Mouse (Mus musculus): ENCODE data around the gene Cks1b.

Cks1b gene

GRCm38 (mm10) chr3:89392871-89393311 lies 25.3 kb downstream of the Cks1b start:
- TF ChIP-seq GATA4 (IDR thresholded peaks at IDR 0.05; ENCODE audit: insufficient replicate concordance, low read length) = no peak

GRCm38 (mm10) chr3:89391663-89392511 lies 26.3 kb downstream of the Cks1b start:
- no peak for TF ChIP-seq GATA4 (IDR thresholded peaks at IDR 0.05; ENCODE audit: insufficient replicate concordance, low read length)

DNA sequence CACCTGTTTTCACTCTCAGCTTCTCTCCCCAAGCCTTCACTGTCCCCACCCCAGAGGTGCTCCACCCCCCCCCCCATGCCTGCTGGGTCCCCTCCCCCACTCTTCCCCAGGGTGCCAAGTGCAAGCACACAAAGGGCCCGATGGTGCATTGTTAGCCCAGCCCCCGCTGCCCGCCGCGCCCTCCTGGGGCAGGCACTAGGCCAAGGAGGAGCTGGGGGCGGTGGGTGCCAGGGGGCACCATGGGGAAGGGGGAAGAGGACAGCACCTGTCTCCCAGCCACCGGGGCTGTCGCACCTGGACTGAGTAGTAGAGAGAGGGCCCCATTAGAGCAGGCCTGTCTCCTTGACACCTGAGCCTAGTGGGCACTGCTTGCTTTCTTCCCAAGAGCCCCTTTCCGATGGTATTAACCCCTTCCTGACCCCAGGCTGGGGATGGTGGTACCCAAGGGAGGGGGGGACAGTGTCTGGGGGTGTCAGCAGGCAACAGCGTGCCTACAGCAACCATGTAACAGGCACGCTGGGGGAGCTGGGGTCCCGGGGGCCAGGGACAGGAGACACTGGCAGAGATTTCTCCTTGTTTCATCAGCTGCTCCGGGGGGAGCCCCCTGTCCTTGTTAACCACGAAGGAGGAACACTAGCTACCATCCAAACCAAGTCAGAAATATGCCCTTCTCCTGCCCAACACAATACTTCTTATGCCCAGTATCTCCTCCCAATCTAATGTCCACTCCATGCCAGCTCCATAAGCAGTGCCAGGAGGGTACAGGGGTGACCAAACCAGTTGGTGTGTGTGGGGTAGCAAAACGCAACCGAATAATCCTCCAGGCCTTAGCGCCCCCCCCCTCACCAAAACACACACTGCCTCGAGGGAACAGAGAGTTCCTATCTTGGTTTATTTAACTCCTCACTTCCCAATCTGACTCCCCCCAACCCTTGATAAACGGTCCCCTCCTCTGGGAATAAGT lies 27.2 kb downstream of the Cks1b start:
- no peak for TF ChIP-seq GATA4 (IDR thresholded peaks at IDR 0.05; ENCODE audit: insufficient replicate concordance, low read length)

DNA sequence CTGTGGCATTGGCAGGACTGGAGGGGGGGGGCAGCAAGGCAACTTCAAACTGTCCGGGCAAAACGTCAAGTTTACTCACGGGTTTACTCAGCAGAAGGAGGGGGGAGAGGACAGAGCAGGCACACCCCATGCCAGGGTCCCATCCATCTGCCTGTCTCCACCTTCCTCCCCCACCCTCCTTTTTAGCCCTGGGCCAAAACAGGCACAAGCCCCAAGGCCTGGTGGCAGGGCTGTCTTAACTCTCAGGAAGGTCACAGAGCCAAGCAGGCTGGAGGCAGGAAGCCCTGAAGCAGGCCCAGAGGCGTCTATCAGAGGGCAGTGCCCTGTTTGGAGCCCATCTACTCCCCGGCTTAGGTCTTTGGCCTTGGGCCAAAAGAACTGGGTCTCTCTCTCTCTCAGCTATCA lies 28.1 kb downstream of the Cks1b start:
- TF ChIP-seq GATA4 (IDR thresholded peaks at IDR 0.05; ENCODE audit: insufficient replicate concordance, low read length) = no peak

DNA sequence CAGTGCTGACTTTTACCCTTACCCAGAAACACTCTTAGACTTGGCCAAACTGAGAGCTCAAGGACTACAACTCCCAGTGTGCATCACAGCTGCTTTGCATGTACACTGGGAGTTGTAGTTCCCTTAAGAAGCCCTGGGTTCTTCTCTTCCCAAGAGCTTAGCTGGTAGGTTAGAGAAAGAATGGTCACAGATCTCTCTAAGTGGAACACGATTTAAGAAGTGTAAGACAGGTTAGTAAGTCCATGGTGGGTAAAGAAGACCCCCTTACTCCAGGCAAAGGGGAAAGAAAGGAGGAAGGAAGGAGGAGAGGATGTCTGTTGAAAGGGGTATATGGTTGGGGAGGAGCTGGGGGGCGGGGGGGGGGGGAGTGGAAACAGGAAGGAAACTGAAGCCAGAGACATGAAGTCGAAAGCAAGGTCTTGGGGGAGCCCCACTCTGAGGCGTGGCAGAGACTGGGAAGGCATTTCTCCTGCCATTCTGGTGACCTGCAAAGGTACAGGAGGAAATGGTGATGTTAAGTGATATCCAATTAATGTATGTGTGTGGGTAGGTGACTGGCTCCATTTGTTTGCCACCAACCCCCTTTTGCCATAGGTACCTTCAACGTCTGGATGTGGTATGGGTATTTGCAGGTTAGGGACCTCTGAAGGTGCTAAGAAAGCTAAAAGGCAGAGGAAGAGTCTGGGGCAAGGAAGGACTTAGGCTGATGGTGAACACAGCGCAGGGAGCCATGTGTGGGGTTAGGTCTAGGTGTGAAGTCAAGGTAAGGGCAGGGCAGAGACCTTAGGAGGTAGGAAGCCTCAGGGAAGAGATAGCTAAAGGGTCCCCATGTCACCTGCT lies 29.1 kb downstream of the Cks1b start:
- no peak for TF ChIP-seq GATA4 (IDR thresholded peaks at IDR 0.05; ENCODE audit: insufficient replicate concordance, low read length)

GRCm38 (mm10) chr3:89388134-89388881 lies 29.9 kb downstream of the Cks1b start:
- no peak for TF ChIP-seq GATA4 (IDR thresholded peaks at IDR 0.05; ENCODE audit: insufficient replicate concordance, low read length)

DNA sequence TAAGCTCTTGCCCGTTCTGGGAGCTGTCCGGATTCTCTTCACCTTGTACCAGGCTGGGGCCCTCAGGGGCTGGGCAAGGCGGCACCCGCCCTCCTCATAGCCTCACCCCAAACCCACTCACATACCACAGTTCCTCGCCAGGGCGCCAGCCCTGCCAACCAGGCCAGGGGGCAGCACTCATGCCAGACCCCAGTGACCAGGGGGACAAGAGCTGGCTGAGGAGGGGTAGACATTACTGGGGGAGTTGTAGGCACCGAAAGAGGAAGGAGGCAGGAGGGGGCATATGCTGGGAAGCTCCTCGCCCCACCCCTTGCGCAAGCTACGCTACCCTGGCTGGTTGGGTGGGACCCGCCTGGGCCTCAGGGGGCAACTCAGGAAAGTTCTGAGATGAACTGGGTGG lies 30.6 kb downstream of the Cks1b start:
- TF ChIP-seq GATA4 (IDR thresholded peaks at IDR 0.05; ENCODE audit: insufficient replicate concordance, low read length) = no peak

- TF ChIP-seq GATA4 (IDR thresholded peaks at IDR 0.05; ENCODE audit: insufficient replicate concordance, low read length) = no peak
These were observed 31.5 kb downstream of the Cks1b start for GRCm38 (mm10) chr3:89386438-89387420.

- TF ChIP-seq GATA4 (IDR thresholded peaks at IDR 0.05; ENCODE audit: insufficient replicate concordance, low read length) = no peak
These were observed 32.7 kb downstream of the Cks1b start for GRCm38 (mm10) chr3:89385451-89385850.

GRCm38 (mm10) chr3:89384331-89385076 lies 33.7 kb downstream of the Cks1b start:
- no peak for TF ChIP-seq GATA4 (IDR thresholded peaks at IDR 0.05; ENCODE audit: insufficient replicate concordance, low read length)

DNA sequence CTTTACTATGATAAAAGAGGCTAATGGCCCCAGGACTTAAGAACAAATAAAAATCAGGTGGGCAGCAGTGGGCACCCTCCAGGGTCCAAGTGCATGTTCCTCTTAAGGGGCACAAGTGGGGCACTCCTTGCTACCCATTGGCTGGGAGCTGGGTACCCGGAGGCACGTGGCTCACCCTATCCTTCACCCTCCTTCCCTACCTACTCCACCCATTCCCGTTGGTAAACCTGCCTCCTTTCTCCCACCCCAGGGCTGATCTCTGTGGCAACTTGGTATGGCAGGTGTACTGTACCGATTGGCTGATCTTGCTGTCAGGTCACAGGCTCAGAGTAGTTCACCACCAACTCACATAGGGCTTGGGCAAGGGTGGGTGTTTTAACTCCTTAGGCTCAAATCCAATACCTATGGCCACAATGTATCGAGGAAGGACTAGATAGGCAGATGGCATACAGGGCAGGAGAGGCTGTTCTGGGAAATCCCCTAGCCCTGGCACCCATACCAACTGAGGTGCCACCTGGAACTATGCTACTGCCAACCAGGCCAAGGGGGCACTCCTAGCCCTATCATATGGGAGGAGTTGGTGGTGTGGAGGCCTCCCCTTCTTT lies 34.4 kb downstream of the Cks1b start:
- no peak for TF ChIP-seq GATA4 (IDR thresholded peaks at IDR 0.05; ENCODE audit: insufficient replicate concordance, low read length)

DNA sequence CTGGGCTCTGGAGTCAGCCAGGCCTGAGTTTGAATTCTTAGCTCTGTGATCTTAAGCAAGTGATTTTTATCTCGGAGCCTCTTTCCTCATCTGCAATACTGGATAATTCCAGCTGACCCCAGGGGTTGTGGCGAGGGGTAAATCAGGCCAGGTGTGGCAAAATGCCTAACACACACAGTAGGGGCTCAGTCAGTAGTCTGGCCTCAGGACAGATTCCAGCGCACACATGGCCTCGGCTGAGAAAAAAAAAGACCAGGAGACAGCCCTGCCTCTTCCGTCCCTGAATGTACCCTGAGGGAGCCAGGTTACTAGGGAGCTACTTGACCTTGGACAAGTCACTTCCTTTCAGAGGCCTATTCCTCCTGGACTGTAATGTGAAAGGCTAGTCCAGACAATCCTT lies 35.2 kb downstream of the Cks1b start:
- TF ChIP-seq GATA4 (IDR thresholded peaks at IDR 0.05; ENCODE audit: insufficient replicate concordance, low read length) = no peak

Data from liver, adult (tissue).